Mouse (Mus musculus) cerebellum, adult 11 months (tissue): ENCODE results near the gene Ncoa5.

ENCODE experiments used
- DNase-seq: peaks from one replicate; pipeline ENCODE4 v3.0.0; 2022

Ncoa5 gene

DNA sequence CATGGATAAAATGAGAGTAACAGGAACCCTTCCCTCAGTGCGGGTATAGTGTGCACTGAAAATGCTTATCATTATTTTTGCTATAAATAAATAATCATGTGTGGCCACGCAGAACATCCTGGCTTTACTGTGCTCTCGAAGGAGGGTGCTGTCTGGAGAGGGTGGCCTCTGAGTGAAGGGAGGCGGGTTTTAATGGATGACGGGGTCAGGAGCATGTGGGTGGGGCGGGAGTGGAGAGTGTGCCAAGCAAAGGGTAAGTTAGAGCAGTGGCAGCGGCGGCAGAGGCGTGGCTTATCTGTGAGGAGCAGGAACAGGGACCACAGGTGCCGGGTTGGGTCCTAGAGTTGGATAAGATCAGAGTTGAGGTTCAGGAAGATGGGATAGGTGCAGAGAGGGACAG lies 42.9 kb downstream of the Ncoa5 start:
- DNase-seq: no peak

GRCm38 (mm10) chr2:164991111-164991510 lies 43.6 kb downstream of the Ncoa5 start:
- no peak for DNase-seq

DNA sequence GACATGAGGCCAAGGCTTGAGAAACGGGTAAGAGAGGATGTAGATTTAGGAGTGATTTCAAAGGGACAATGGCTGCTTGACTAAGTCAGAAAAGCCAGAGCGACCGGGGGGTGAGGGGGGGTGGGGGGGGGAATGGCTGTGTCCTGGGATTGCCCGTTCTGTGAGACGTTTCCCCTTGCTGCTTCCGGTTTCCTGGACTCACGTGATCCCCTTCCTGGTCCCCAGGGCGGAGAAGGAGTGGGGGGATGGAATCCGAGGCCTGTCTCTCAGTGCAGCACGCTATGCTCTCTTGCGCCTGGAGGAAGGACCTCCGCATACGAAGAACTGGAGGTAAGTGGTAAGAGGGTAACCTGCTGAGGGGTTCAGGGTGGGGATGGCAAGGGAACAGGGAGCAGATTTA lies 45.9 kb downstream of the Ncoa5 start:
- DNase-seq: no peak

DNA sequence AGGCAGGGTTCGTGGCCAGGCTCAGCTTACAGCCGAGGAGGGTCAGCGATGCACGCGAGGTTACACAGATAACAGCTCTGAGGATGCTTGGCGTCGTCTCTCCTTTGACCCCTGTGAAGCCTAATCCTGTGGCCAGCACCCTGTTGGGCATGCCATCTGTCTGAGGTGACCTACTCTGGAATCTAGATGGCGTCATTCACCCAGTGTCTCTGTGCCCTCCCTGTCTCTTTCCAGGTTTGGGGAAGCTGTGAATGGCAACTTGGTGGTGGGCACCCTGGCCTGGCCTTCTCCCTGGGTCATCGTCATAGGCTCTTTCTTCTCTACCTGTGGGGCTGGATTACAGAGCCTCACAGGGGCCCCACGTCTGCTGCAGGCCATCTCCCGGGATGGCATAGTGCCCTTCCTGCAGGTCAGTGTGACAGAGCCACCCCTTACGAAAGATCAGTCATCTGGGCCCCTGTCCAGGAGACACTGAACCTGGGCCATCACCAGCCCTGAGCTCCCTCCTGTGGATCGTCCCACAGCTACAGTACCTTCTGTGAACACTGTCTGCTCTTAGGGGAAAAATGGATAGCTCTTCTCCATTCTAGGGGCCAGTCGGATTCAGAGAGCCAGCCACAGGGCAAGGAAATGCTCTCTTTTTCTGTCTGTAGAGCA lies 48.2 kb downstream of the Ncoa5 start:
- peak; percentile 74 for DNase-seq

DNA sequence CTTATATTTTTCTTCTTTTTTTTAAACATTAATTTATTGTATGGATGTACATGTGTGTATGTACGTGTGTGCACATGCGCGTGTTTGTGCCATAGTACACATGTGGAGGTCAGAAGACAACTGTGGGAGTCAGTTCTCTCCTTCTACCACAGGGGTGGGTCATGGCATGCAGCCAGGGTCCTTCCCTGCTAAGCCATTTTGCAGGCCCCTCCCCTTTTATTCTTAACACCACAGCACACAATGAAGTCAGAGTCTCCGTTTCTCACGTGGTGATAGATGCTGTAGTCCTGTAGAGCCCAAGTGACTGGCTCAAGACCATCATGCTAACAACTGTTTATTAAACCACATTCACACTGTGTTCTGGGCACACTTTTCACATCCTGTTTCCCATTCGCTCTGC lies 48.7 kb downstream of the Ncoa5 start:
- DNase-seq: no peak

- no peak for DNase-seq
Measured at GRCm38 (mm10) chr2:164979749-164980148, 54.9 kb downstream of the Ncoa5 start.

GRCm38 (mm10) chr2:164975611-164976010 lies 59.1 kb downstream of the Ncoa5 start:
- DNase-seq: no peak

GRCm38 (mm10) chr2:164972646-164973045 lies 62.0 kb downstream of the Ncoa5 start:
- no peak for DNase-seq

DNA sequence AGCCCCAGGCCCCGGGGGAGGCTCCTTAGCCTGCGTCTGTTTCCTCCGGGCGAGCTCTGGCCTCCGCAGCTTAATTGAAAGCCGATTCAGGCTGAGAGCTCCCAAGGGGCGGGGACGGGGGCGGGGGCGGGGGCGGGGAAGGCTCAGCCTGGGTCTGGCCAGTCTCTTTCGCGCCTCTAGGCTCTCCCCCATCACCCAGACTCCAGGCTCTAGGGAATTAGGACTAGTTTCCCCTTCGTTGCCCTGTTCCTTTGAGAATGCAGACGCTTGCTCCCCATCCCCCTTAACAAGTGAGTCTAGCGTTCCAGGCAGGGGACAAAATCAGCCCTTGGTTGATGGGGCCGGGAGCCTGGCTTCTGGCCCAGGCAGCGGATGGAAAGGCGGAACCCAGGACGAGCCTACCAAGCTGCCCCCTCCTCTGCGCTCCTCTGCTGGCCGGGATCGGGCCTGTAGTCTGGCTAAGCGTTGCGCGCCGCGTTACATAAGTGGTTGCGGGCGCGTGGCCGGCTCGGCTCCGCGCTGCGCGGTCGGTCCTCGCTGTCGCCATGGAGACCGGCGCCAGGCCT lies 64.0 kb downstream of the Ncoa5 start:
- DNase-seq: peak; percentile 81

GRCm38 (mm10) chr2:164969348-164969781 lies 65.3 kb downstream of the Ncoa5 start:
- peak; percentile 52 for DNase-seq

DNA sequence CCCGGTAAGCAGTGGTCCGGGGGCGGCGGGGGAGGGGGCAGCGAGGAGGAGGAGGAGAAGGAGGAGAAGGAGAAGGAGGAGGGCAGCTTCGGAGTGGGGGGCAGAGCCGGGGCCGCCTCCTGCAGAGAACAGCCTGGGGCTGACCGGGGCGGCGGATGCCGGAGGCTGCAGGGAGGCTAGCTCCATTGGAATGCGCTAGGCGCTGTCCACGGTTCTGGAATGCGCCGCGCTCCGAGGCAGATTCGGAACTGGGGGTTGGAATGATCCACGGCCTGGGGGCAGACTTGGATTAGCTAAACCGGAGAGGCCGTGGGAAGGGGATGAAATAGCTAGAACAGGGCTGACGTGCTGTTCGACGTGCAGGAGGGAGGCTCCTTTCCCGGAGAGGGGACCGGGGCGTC lies 66.2 kb downstream of the Ncoa5 start:
- peak; percentile 57 for DNase-seq

- DNase-seq: peak; percentile 85
Measured at GRCm38 (mm10) chr2:164967761-164968440, 66.8 kb downstream of the Ncoa5 start.

GRCm38 (mm10) chr2:164967193-164967592 lies 67.5 kb downstream of the Ncoa5 start:
- DNase-seq: peak; percentile 51

GRCm38 (mm10) chr2:164966381-164966780 lies 68.3 kb downstream of the Ncoa5 start:
- no peak for DNase-seq

DNA sequence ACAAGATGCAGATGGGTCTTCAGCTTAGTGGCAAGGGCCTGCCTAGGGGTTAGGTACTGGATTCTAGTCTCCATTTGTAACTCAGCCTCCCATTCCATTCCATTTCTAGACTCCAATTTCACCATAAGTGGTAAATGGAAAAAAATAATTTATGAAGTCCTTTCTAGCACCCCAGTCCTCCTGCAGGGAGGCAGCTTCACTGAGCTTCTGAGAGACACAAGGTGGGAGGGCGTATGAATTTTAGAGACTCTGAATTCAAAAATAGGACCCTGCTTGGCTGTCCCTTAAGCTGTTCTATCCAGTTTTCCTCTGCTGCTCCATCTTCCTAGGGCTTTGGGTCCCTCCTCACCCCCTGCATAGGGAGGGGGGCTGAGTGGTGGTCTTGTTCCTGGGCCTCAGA lies 69.7 kb downstream of the Ncoa5 start:
- no peak for DNase-seq

- no peak for DNase-seq
Measured at GRCm38 (mm10) chr2:164964242-164964894, 70.3 kb downstream of the Ncoa5 start.

GRCm38 (mm10) chr2:164962183-164962580 lies 72.5 kb downstream of the Ncoa5 start:
- DNase-seq: no peak

GRCm38 (mm10) chr2:164961506-164962182 lies 73.0 kb downstream of the Ncoa5 start:
- DNase-seq: peak; percentile 79

DNA sequence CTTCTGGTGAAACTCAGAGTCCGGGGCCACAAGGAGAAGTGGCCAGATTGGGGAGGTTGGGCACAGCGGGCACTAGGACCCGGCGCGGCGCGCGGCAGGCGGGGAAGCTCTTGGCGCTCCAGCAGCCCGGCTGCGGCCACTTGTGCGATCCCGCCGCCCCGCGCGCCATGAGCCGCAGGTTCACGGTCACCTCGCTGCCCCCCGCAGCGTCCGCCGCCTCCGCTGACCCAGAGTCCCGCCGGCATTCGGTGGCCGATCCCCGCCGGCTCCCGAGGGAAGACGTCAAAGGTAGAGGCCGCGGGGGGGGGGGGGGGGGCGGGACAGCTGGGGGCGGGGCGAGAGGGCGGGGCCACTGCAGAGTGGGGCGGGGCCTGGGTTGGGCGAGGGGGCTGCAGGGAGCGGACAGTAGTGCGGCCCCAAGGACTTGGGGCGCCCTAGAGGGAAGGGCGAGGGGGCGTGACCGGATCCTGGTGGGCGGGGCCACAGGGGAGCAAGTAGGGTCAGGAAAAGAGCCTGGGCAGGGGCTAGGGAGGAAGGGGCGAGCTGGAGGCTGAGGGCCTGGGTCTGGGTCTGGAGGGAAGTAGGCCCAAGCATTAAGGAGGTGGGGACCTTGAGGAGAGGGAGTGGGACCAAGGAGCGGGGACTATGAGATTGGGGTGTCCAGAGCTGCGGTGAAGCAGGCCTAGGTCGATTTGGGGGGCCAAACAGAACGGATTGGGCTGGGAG lies 73.8 kb downstream of the Ncoa5 start, which contains the start of gene Slc12a5:
Gene Slc12a5, plus strand, starts transcription at position 87 of the 726 bp plus-strand sequence.
- peak; percentile 79 for DNase-seq

DNA sequence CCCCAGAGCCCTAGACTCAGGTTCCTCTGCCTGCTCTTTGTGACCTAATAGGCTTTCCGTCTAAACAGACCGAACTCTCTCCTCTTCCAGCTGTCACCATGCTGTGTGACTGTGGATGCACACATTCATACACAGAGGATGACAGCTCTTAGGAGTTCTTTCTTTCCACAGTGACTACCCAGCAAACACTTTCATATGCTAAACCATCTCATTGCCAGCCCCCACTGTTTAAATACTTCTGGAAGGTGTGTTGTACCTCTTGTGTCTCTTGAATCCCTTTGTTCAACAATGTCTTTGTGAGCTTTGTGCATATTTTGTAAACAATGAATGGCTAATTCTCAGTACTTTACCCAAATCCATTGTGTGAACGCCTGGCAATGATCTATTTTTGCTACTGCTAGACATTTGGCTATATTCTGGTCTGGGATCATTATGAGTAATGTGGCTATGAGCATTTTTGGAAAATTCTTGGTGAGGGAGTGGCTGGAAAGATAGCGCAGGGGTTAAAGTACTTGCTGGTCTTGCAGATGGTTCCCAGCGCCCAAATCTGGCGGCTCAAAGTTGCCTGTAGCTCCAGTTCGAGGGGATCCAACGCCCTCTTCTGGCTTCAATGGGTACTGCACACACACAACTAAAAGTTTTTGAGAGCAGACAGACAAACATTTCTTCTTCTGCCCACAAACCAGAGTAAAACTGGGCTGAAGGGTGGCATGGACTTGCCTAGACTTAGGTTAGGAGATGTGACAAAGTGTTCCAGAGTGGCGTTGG lies 76.9 kb downstream of the Ncoa5 start:
- no peak for DNase-seq

GRCm38 (mm10) chr2:164956195-164956594 lies 78.5 kb downstream of the Ncoa5 start:
- DNase-seq: no peak

DNA sequence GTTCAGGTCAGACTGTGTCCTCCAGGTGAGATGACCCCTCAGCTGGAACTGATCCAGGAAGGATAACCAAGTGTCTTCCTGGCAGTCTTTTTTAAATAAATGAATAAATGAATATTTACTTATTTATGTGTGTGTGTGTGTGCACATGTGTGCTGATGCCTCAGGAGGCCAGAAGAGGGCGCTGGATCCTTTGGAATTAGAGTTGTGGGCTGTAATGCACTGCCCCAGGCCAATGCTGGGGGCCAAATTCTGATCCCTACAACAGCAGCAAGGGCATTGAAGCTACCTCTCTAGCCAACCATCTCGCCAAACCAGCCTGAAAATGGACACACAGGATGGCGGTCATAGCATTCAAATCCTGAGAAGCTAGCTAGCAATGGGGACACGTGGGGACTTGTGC lies 78.9 kb downstream of the Ncoa5 start:
- no peak for DNase-seq
